Mouse (Mus musculus): ENCODE data around the gene Gfra4. TPM values are rescaled to one million over a fixed set of nuclear protein-coding genes. Genes with fewer than 3 reads are reported as not detected.

Gfra4 gene
- 9.2 TPM for polyA plus RNA-seq (2014; fragmentation: Illumina TruSeq; extraction: RNeasy Lipid Tissue Mini Kit (QIAGEN cat#74804); ENCODE audit: low read depth, low replicate concordance)

GRCm38 (mm10) chr2:131042988-131043387, at the start of gene Gfra4:
Gene Gfra4, minus strand, starts transcription at chr2:131043088.

GRCm38 (mm10) chr2:131086667-131087390, 43.9 kb upstream of the Gfra4 start, which contains the start of gene Siglec1:
Gene Siglec1, minus strand, starts transcription at chr2:131086765.

GRCm38 (mm10) chr2:131063404-131063864, 20.5 kb upstream of the Gfra4 start, which contains the start of gene Adam33:
Gene Adam33, minus strand, starts transcription at chr2:131063814.

Other genes with a start within 250 kb of the Gfra4 start
- 23.0 TPM for gene 4930402H24Rik, start 136.7 kb downstream of the Gfra4 start, polyA plus RNA-seq (2014; fragmentation: Illumina TruSeq; extraction: RNeasy Lipid Tissue Mini Kit (QIAGEN cat#74804); ENCODE audit: low read depth, low replicate concordance)
- 17.6 TPM for gene Atrn, start 136.6 kb downstream of the Gfra4 start, polyA plus RNA-seq (2014; fragmentation: Illumina TruSeq; extraction: RNeasy Lipid Tissue Mini Kit (QIAGEN cat#74804); ENCODE audit: low read depth, low replicate concordance)
- 17.7 TPM for gene Adam33, start 20.7 kb upstream of the Gfra4 start, polyA plus RNA-seq (2014; fragmentation: Illumina TruSeq; extraction: RNeasy Lipid Tissue Mini Kit (QIAGEN cat#74804); ENCODE audit: low read depth, low replicate concordance)
- 5.8 TPM for gene Siglec1, start 43.7 kb upstream of the Gfra4 start, polyA plus RNA-seq (2014; fragmentation: Illumina TruSeq; extraction: RNeasy Lipid Tissue Mini Kit (QIAGEN cat#74804); ENCODE audit: low read depth, low replicate concordance)
- gene Hspa12b, start 84.2 kb upstream of the Gfra4 start, polyA plus RNA-seq (2014; fragmentation: Illumina TruSeq; extraction: RNeasy Lipid Tissue Mini Kit (QIAGEN cat#74804); ENCODE audit: low read depth, low replicate concordance) = 19.5 TPM
- not detected for gene Gm11037, start 90.4 kb upstream of the Gfra4 start, polyA plus RNA-seq (2014; fragmentation: Illumina TruSeq; extraction: RNeasy Lipid Tissue Mini Kit (QIAGEN cat#74804); ENCODE audit: low read depth, low replicate concordance)
- gene 1700037H04Rik, start 117.0 kb upstream of the Gfra4 start, polyA plus RNA-seq (2014; fragmentation: Illumina TruSeq; extraction: RNeasy Lipid Tissue Mini Kit (QIAGEN cat#74804); ENCODE audit: low read depth, low replicate concordance) = 42.9 TPM
- 62.4 TPM for gene Cenpb, start 137.0 kb upstream of the Gfra4 start, polyA plus RNA-seq (2014; fragmentation: Illumina TruSeq; extraction: RNeasy Lipid Tissue Mini Kit (QIAGEN cat#74804); ENCODE audit: low read depth, low replicate concordance)
- gene Cdc25b, start 143.9 kb upstream of the Gfra4 start, polyA plus RNA-seq (2014; fragmentation: Illumina TruSeq; extraction: RNeasy Lipid Tissue Mini Kit (QIAGEN cat#74804); ENCODE audit: low read depth, low replicate concordance) = 5.4 TPM
- gene Spef1, start 144.2 kb upstream of the Gfra4 start, polyA plus RNA-seq (2014; fragmentation: Illumina TruSeq; extraction: RNeasy Lipid Tissue Mini Kit (QIAGEN cat#74804); ENCODE audit: low read depth, low replicate concordance) = 5.1 TPM
- 21.9 TPM for gene Ap5s1, start 164.0 kb upstream of the Gfra4 start, polyA plus RNA-seq (2014; fragmentation: Illumina TruSeq; extraction: RNeasy Lipid Tissue Mini Kit (QIAGEN cat#74804); ENCODE audit: low read depth, low replicate concordance)
- 26.2 TPM for gene Mavs, start 191.0 kb upstream of the Gfra4 start, polyA plus RNA-seq (2014; fragmentation: Illumina TruSeq; extraction: RNeasy Lipid Tissue Mini Kit (QIAGEN cat#74804); ENCODE audit: low read depth, low replicate concordance)
- gene Pank2, start 219.4 kb upstream of the Gfra4 start, polyA plus RNA-seq (2014; fragmentation: Illumina TruSeq; extraction: RNeasy Lipid Tissue Mini Kit (QIAGEN cat#74804); ENCODE audit: low read depth, low replicate concordance) = 28.5 TPM

Data from adipose tissue, adult 10 weeks (tissue).